Mouse (Mus musculus): ENCODE data around the gene Cyb5r1.

Gene Cyb5r1

GRCm38 (mm10) chr1:134405509-134406413 lies at the start of gene Cyb5r1:
Gene Cyb5r1, plus strand, starts transcription at chr1:134405559.
- ChIA-PET POLR2A (interaction anchor here (0.6 to 2.0 kb wide), 90 partner anchors 9 to 1931 kb away, joined by 3 to 69 read pairs (median 4); partner anchors contain the start of genes Adipor1 (in 4 of the 4), Klhl12 (in 3 of the 4), Rabif (in 3 of the 4) and Btg2 (in 1 of the 4)), CTCF (interaction anchor here (0.6 to 1.3 kb wide), 11 partner anchors 9 to 233 kb away, joined by 3 to 8 read pairs (median 4); partner anchors contain the start of gene Adipor1 (in 3 of the 4))

- ChIA-PET CTCF (no interaction called here), POLR2A (interaction anchor here in 1 of 4 experiments (1.7 kb wide), 1 partner anchor 15 kb away, joined by 4 read pairs; no protein-coding TSS in a partner anchor)
These were observed 47.9 kb upstream of the Cyb5r1 start for GRCm38 (mm10) chr1:134357461-134357860.

GRCm38 (mm10) chr1:134360656-134361055 lies 44.7 kb upstream of the Cyb5r1 start:
- ChIA-PET POLR2A (interaction anchor here in 3 of 4 experiments (0.6 to 3.0 kb wide), 21 partner anchors 9 to 574 kb away, joined by 3 to 9 read pairs (median 4); partner anchors contain the start of genes Adipor1 (in 2 of the 3), Klhl12 (in 2 of the 3) and Cyb5r1 (in 1 of the 3)), CTCF (interaction anchor here in 2 of 4 experiments (0.5 to 1.0 kb wide), 2 partner anchors 86 to 472 kb away, joined by 3 to 5 read pairs; no protein-coding TSS in a partner anchor)

- ChIA-PET POLR2A (interaction anchor here in 3 of 4 experiments (0.6 to 3.2 kb wide), 17 partner anchors 10 to 714 kb away, joined by 3 to 11 read pairs (median 4); partner anchors contain the start of genes Klhl12 (in 2 of the 3) and Adipor1 (in 1 of the 3)), CTCF (interaction anchor here in 3 of 4 experiments (0.5 to 1.0 kb wide), 3 partner anchors 85 to 472 kb away, joined by 3 to 5 read pairs (median 3); no protein-coding TSS in a partner anchor)
These were observed 44.0 kb upstream of the Cyb5r1 start for GRCm38 (mm10) chr1:134361195-134361856.

- POLR2A ChIA-PET = interaction anchor here in 3 of 4 experiments (0.6 to 3.2 kb wide), 13 partner anchors 8 to 713 kb away, joined by 3 to 11 read pairs (median 4); partner anchors contain the start of genes Adipor1 (in 1 of the 3) and Klhl12 (in 1 of the 3)
- CTCF ChIA-PET = interaction anchor here in 1 of 4 experiments (0.6 kb wide), 1 partner anchor 99 kb away, joined by 3 read pairs; no protein-coding TSS in a partner anchor
These were observed 43.5 kb upstream of the Cyb5r1 start, which contains the start of gene Tmem183a for GRCm38 (mm10) chr1:134361857-134362212. Gene Tmem183a, minus strand, starts transcription at chr1:134361979.

GRCm38 (mm10) chr1:134363194-134363593 lies 42.2 kb upstream of the Cyb5r1 start:
- ChIA-PET POLR2A (interaction anchor here in 2 of 4 experiments (0.7 to 3.2 kb wide), 7 partner anchors 9 to 626 kb away, joined by 3 to 11 read pairs (median 4); no protein-coding TSS in a partner anchor), CTCF (no interaction called here)

GRCm38 (mm10) chr1:134365491-134365890 lies 39.9 kb upstream of the Cyb5r1 start:
- POLR2A ChIA-PET = interaction anchor here in 2 of 4 experiments (0.9 to 2.4 kb wide), 8 partner anchors 13 to 192 kb away, joined by 3 to 12 read pairs (median 3); partner anchors contain the start of genes Adipor1 (in 2 of the 2), Klhl12 (in 1 of the 2) and Rabif (in 1 of the 2)
- CTCF ChIA-PET = no interaction called here

- POLR2A ChIA-PET = interaction anchor here in 3 of 4 experiments (0.6 to 2.4 kb wide), 7 partner anchors 9 to 1351 kb away, joined by 3 to 9 read pairs (median 3); partner anchors contain the start of genes Klhl12 (in 2 of the 3), Adipor1 (in 1 of the 3), Csrp1 (in 1 of the 3) and Cyb5r1 (in 1 of the 3)
- CTCF ChIA-PET = interaction anchor here in 1 of 4 experiments (0.7 to 0.9 kb wide), 2 partner anchors 37 to 127 kb away, joined by 3 read pairs; partner anchors contain the start of gene Cyb5r1
These were observed 36.5 kb upstream of the Cyb5r1 start for GRCm38 (mm10) chr1:134368777-134369337.

- ChIA-PET POLR2A (interaction anchor here in 1 of 4 experiments (1.0 kb wide), 1 partner anchor 41 kb away, joined by 3 read pairs; no protein-coding TSS in a partner anchor), CTCF (no interaction called here)
These were observed 31.2 kb upstream of the Cyb5r1 start for GRCm38 (mm10) chr1:134374124-134374523.

- POLR2A ChIA-PET = interaction anchor here (0.5 to 2.6 kb wide), 22 partner anchors 8 to 302 kb away, joined by 3 to 12 read pairs (median 4); partner anchors contain the start of genes Cyb5r1 (in 3 of the 4), Adipor1 (in 1 of the 4), Klhl12 (in 1 of the 4) and Rabif (in 1 of the 4)
- CTCF ChIA-PET = interaction anchor here in 1 of 4 experiments (0.6 kb wide), 1 partner anchor 226 kb away, joined by 3 read pairs; no protein-coding TSS in a partner anchor
These were observed 24.3 kb upstream of the Cyb5r1 start for GRCm38 (mm10) chr1:134381051-134381450.

GRCm38 (mm10) chr1:134381795-134382625 lies 23.3 kb upstream of the Cyb5r1 start:
- CTCF ChIA-PET = interaction anchor here in 2 of 4 experiments (0.5 to 0.8 kb wide), 3 partner anchors 50 to 1016 kb away, joined by 3 to 4 read pairs (median 4); no protein-coding TSS in a partner anchor
- POLR2A ChIA-PET = interaction anchor here (0.7 to 2.6 kb wide), 25 partner anchors 9 to 282 kb away, joined by 3 to 12 read pairs (median 3); partner anchors contain the start of genes Cyb5r1 (in 3 of the 4), Adipor1 (in 2 of the 4), Klhl12 (in 1 of the 4) and Tmem183a (in 1 of the 4)

GRCm38 (mm10) chr1:134384581-134384980 lies 20.8 kb upstream of the Cyb5r1 start:
- POLR2A ChIA-PET = interaction anchor here in 3 of 4 experiments (0.7 to 1.4 kb wide), 7 partner anchors 15 to 1152 kb away, joined by 4 to 8 read pairs (median 5); partner anchors contain the start of genes Cyb5r1 (in 3 of the 3) and Adipor1 (in 2 of the 3)
- CTCF ChIA-PET = interaction anchor here in 1 of 4 experiments (1.0 kb wide), 1 partner anchor 21 kb away, joined by 4 read pairs; the partner anchor contains the start of gene Cyb5r1

- POLR2A ChIA-PET = interaction anchor here in 3 of 4 experiments (1.0 to 1.4 kb wide), 6 partner anchors 15 to 30 kb away, joined by 3 to 8 read pairs (median 4); partner anchors contain the start of genes Cyb5r1 (in 3 of the 3) and Adipor1 (in 2 of the 3)
- CTCF ChIA-PET = no interaction called here
These were observed 20.2 kb upstream of the Cyb5r1 start for GRCm38 (mm10) chr1:134385176-134385575.

- ChIA-PET POLR2A (interaction anchor here in 2 of 4 experiments (1.0 to 1.4 kb wide), 2 partner anchors 16 to 20 kb away, joined by 3 to 4 read pairs; partner anchors contain the start of gene Cyb5r1 (in 1 of the 2)), CTCF (no interaction called here)
These were observed 19.7 kb upstream of the Cyb5r1 start, which contains the start of gene 4933406M09Rik for GRCm38 (mm10) chr1:134385666-134386065. Gene 4933406M09Rik, plus strand, starts transcription at chr1:134385940.

- POLR2A ChIA-PET = interaction anchor here in 3 of 4 experiments (0.5 to 2.7 kb wide), 4 partner anchors 12 to 1374 kb away, joined by 3 to 6 read pairs (median 6); partner anchors contain the start of genes Cyb5r1 (in 2 of the 3) and Adipor1 (in 1 of the 3)
- CTCF ChIA-PET = no interaction called here
These were observed 11.5 kb upstream of the Cyb5r1 start for GRCm38 (mm10) chr1:134393827-134394226.

- POLR2A ChIA-PET = interaction anchor here in 2 of 4 experiments (1.1 to 1.5 kb wide), 2 partner anchors 17 to 31 kb away, joined by 3 read pairs; no protein-coding TSS in a partner anchor
These were observed 7.1 kb upstream of the Cyb5r1 start for GRCm38 (mm10) chr1:134398210-134398609.

More at GRCm38 (mm10) chr1:134398210-134398609, 7.1 kb upstream of the Cyb5r1 start:
- CTCF ChIA-PET = no interaction called here
